12 mouse cellular contexts compared by ENCODE assay signal in genomic region chr2:160744823-160745210, GRCm38 (mm10). TPM values are rescaled to one million over a fixed set of nuclear protein-coding genes. Genes with fewer than 3 reads are reported as not detected.
DNase-seq lines count a peak whose midpoint lies in the region; ATAC-seq and TF ChIP-seq lines count a peak whose summit lies in the region.
"Had no signal": no experiment of that assay in that cellular context is flagged by ENCODE, and none has a peak within 500 bp of the region (broad histone marks: within the 10 kb centered on the region; RNA-seq: fewer than 3 reads in every experiment).

No protein-coding gene starts in this region.

- no peak overlapping the region for H3K9ac ChIP-seq in heart, adult 2 months (ENCODE audit: low read depth, low read length)
- no peak overlapping the region for H3K9ac ChIP-seq in kidney, embryonic 15.5 days
- no peak overlapping the region for H3K9ac ChIP-seq in kidney, embryonic 14.5 days (ENCODE audit: low read depth, low read length)
- no peak overlapping the region for H3K9ac ChIP-seq in neural tube, embryonic 13.5 days
- H3K9ac ChIP-seq: embryonic facial prominence, embryonic 13.5 days; lung, embryonic 14.5 days had no signal

- ATAC-seq in kidney, embryonic 15.5 days (replicated peaks; ENCODE audit: low FRiP score), result no peak
- ATAC-seq in kidney, embryonic 14.5 days (ENCODE audit: low FRiP score, low TSS enrichment), result no peak
- no peak for ATAC-seq in neural tube, embryonic 13.5 days (ENCODE audit: low read depth)
- ATAC-seq: forebrain, embryonic 14.5 days had no signal

- peaks cover 17% of the 10 kb centered on the region for H3K79me2 ChIP-seq in heart, adult 2 months (replicated peaks; ENCODE audit: control insufficient read depth, insufficient read depth, low read length)

- peaks cover 58% of the 10 kb centered on the region for H3K4me1 ChIP-seq in heart, adult 2 months (ENCODE audit: control insufficient read depth, insufficient read depth, low read length)
- H3K4me1 ChIP-seq in kidney, embryonic 15.5 days, result peaks cover 37% of the 10 kb centered on the region
- H3K4me1 ChIP-seq in kidney, embryonic 14.5 days (ENCODE audit: control insufficient read depth, insufficient read depth, low read length), result peaks cover 10% of the 10 kb centered on the region; the same call in 1 of the 2 replicates
- peaks cover 55% of the 10 kb centered on the region for H3K4me1 ChIP-seq in neural tube, embryonic 13.5 days (replicated peaks)
- peaks cover 17% of the 10 kb centered on the region for H3K4me1 ChIP-seq in cerebellum, adult 2 months (ENCODE audit: control insufficient read depth, insufficient read depth, low read length)

- H3K4me3 ChIP-seq in heart, adult 2 months, result no peak overlapping the region; the same call in 1 of the 2 replicates
- no peak overlapping the region for H3K4me3 ChIP-seq in kidney, embryonic 15.5 days (replicated peaks)
- H3K4me3 ChIP-seq in kidney, embryonic 14.5 days (ENCODE audit: low read length), result no peak overlapping the region
- no peak overlapping the region for H3K4me3 ChIP-seq in neural tube, embryonic 13.5 days
- no peak overlapping the region for H3K4me3 ChIP-seq in cerebellum, adult 2 months (replicated peaks; ENCODE audit: insufficient read depth, low read depth, low read length)
- H3K4me3 ChIP-seq: embryonic facial prominence, embryonic 13.5 days had no signal

- H3K9me3 ChIP-seq in kidney, embryonic 15.5 days (replicated peaks), result no peaks in the 10 kb centered on the region
- no peaks in the 10 kb centered on the region for H3K9me3 ChIP-seq in kidney, embryonic 14.5 days (ENCODE audit: control insufficient read depth, low read length)
- no peaks in the 10 kb centered on the region for H3K9me3 ChIP-seq in neural tube, embryonic 13.5 days
- H3K9me3 ChIP-seq: embryonic facial prominence, embryonic 13.5 days had no signal

- no peaks in the 10 kb centered on the region for H3K27me3 ChIP-seq in heart, adult 2 months (ENCODE audit: control insufficient read depth, insufficient read depth, low read length)
- H3K27me3 ChIP-seq in kidney, embryonic 15.5 days, result no peaks in the 10 kb centered on the region
- H3K27me3 ChIP-seq in kidney, embryonic 14.5 days (ENCODE audit: control insufficient read depth, insufficient read depth, low read length), result no peaks in the 10 kb centered on the region
- H3K27me3 ChIP-seq in neural tube, embryonic 13.5 days, result no peaks in the 10 kb centered on the region
- H3K27me3 ChIP-seq in cerebellum, adult 2 months (ENCODE audit: control insufficient read depth, insufficient read depth, low read length), result no peaks in the 10 kb centered on the region
- H3K27me3 ChIP-seq: embryonic facial prominence, embryonic 13.5 days had no signal

- intact Hi-C loops in heart, adult 2 months (cut with DNase I), result loop anchor here (2.0 kb wide), 1 partner anchor 14 kb away; the partner anchor contains the start of gene Plcg1

- TF ChIP-seq CTCF in heart, adult 2 months (IDR thresholded peaks at IDR 0.05), result no peak
- TF ChIP-seq CTCF in cerebellum, adult 2 months (IDR thresholded peaks at IDR 0.05; ENCODE audit: borderline replicate concordance, insufficient read depth, low read depth, low read length), result no peak

- no peak for TF ChIP-seq EP300 in heart, adult 2 months (IDR thresholded peaks at IDR 0.05; ENCODE audit: insufficient read depth, low read depth, low read length)

- H3K4me2 ChIP-seq in kidney, embryonic 15.5 days, result no peak overlapping the region
- H3K4me2 ChIP-seq in kidney, embryonic 14.5 days (replicated peaks; ENCODE audit: low read depth, low read length), result no peak overlapping the region
- H3K4me2 ChIP-seq in neural tube, embryonic 13.5 days, result no peak overlapping the region
- H3K4me2 ChIP-seq: embryonic facial prominence, embryonic 13.5 days; lung, embryonic 14.5 days had no signal

- DNase-seq in heart, adult 2 months, result no peak
- DNase-seq in heart, adult 8-10 months (ENCODE audit: low spot score), result no peak
- no peak for DNase-seq in neural tube, embryonic 10.5 days (ENCODE audit: extremely low spot score, low spot score)
- DNase-seq in induced T-regulatory cell, adult 2 months (ENCODE audit: low read depth), result peak; percentile 39
- DNase-seq in cerebellum, adult 2 months, result no peak
- DNase-seq: lung, embryonic 14.5 days; thymus, adult 18-20 months had no signal

- WGBS in heart, adult 2 months, result 46% methylated on average over 5 of the region's 5 CpGs
- WGBS in kidney, embryonic 15.5 days, result 80% methylated on average over 5 of the region's 5 CpGs
- 80% methylated on average over 5 of the region's 5 CpGs for WGBS in kidney, embryonic 14.5 days
- 89% methylated on average over 5 of the region's 5 CpGs for WGBS in neural tube, embryonic 13.5 days
- WGBS in cerebellum, adult 2 months, result 75% methylated on average over 5 of the region's 5 CpGs

- peaks cover 49% of the 10 kb centered on the region for H3K36me3 ChIP-seq in heart, adult 2 months (ENCODE audit: control insufficient read depth, insufficient read depth, low read length)
- H3K36me3 ChIP-seq in kidney, embryonic 15.5 days, result peaks cover 50% of the 10 kb centered on the region
- H3K36me3 ChIP-seq in kidney, embryonic 14.5 days (ENCODE audit: control insufficient read depth, insufficient read depth, low read length), result peaks cover 42% of the 10 kb centered on the region
- H3K36me3 ChIP-seq in neural tube, embryonic 13.5 days, result peaks cover 47% of the 10 kb centered on the region

- no peak for TF ChIP-seq POLR2A in heart, adult 2 months (IDR thresholded peaks at IDR 0.05; ENCODE audit: insufficient read depth, low read depth, low read length)
- TF ChIP-seq POLR2A in cerebellum, adult 2 months (IDR thresholded peaks at IDR 0.05; ENCODE audit: borderline replicate concordance, insufficient read depth, low read length), result no peak

- peak overlapping the region; percentile 83 for H3K27ac ChIP-seq in heart, adult 2 months
- H3K27ac ChIP-seq in kidney, embryonic 15.5 days, result 0 out of 2 replicates have a peak overlapping the region, but pooled peaks have one; percentile 18
- H3K27ac ChIP-seq in kidney, embryonic 14.5 days (ENCODE audit: low read depth, low read length), result no peak overlapping the region
- H3K27ac ChIP-seq in neural tube, embryonic 13.5 days (replicated peaks), result peak overlapping the region; percentile 33; the same call in 1 of the 2 replicates
- H3K27ac ChIP-seq in cerebellum, adult 2 months (ENCODE audit: insufficient read depth, low read length), result no peak overlapping the region
- H3K27ac ChIP-seq: embryonic facial prominence, embryonic 13.5 days had no signal

RNA-seq across cellular contexts. Expression of gene Plcg1, which starts 13.7 kb away (rescaled TPM):
- total RNA-seq in heart, adult 2 months (2021), result 10 to 100 TPM; 56.4 to 67.2 TPM
- polyA plus RNA-seq in heart, adult 2 months (2012; rRNA removed), result 45.8 and 66.5 TPM in 2 replicates
- total RNA-seq in heart, adult 8-10 months (2022), result 10 to 100 TPM; 44.8 to 66.1 (median 52.9) TPM
- polyA plus RNA-seq in kidney, embryonic 15.5 days (2015; fragmentation: Nextera tagmentation; extraction: Ambion mirVana), result 45.8 and 52.8 TPM in 2 replicates
- polyA plus RNA-seq in kidney, embryonic 14.5 days (2014; fragmentation: Nextera tagmentation; extraction: Ambion mirVana), result 32.9 and 60.3 TPM in 2 replicates
- polyA plus RNA-seq in neural tube, embryonic 13.5 days (2015; fragmentation: Nextera tagmentation; extraction: Ambion mirVana), result 67.5 and 68.0 TPM in 2 replicates
- 73.1 and 74.5 TPM in 2 replicates for polyA plus RNA-seq in cerebellum, adult 2 months (2012; rRNA removed)

Comparison
In these comparisons a context has a peak if more than half of its experiments do, and no peak if none do; other contexts are left out.
1. H3K27ac ChIP-seq: peak in heart, adult 2 months (single experiment), kidney, embryonic 15.5 days (single experiment) and neural tube, embryonic 13.5 days (single experiment); none in kidney, embryonic 14.5 days (single experiment) and cerebellum, adult 2 months (single experiment).